Mouse (Mus musculus) lung, postnatal 0 days (tissue): Measurements from ENCODE around the gene Rims4. TPM values are rescaled to one million over a fixed set of nuclear protein-coding genes. Genes with fewer than 3 reads are reported as not detected.

Experiments used
- ATAC-seq: fragments of 200-750 bp; cut with Nextera tagmentation; 2 replicates; pipeline ENCODE4 v1.8.0; 2017; ENCODE audit warnings: moderate library complexity
- DNase-seq: peaks from one replicate; pipeline ENCODE4 v3.0.0-alpha.2; 2016; ENCODE audit warnings: low spot score
- H3K27ac ChIP-seq: fragments of 300-500 bp; sonication (generic); 2 replicates; pipeline ENCODE4 v1.5.1; 2014; ENCODE audit warnings: antibody characterized with exemption, mild to moderate bottlenecking, low read length, mixed read lengths
- H3K27me3 ChIP-seq: fragments of 300-500 bp; sonication (generic); replicated peaks from 2 replicates; pipeline ENCODE4 v1.6.1; 2014; ENCODE audit warnings: low read length, mixed read lengths; ENCODE audit not compliant: insufficient read depth
- H3K36me3 ChIP-seq: fragments of 300-500 bp; sonication (generic); 2 replicates; pipeline ENCODE4 v1.6.1; 2014; ENCODE audit warnings: low read length, mixed read lengths; ENCODE audit not compliant: insufficient read depth
- H3K4me1 ChIP-seq: fragments of 300-500 bp; sonication (generic); 2 replicates; pipeline ENCODE4 v1.6.1; 2014; ENCODE audit warnings: antibody characterized with exemption, low read depth, low read length, mixed read lengths; ENCODE audit not compliant: insufficient read depth
- H3K4me2 ChIP-seq: fragments of 300-500 bp; sonication (generic); replicated peaks from 2 replicates; pipeline ENCODE4 v1.6.1; 2014; ENCODE audit warnings: low read depth, mild to moderate bottlenecking, low read length, moderate library complexity, mixed read lengths
- H3K4me3 ChIP-seq: fragments of 300-500 bp; sonication (generic); 2 replicates; pipeline ENCODE4 v1.5.1; 2014; ENCODE audit warnings: low read depth, low read length
- H3K9ac ChIP-seq: fragments of 300-500 bp; sonication (generic); replicated peaks from 2 replicates; pipeline ENCODE4 v1.6.1; 2014; ENCODE audit warnings: low read depth, mild to moderate bottlenecking
- H3K9me3 ChIP-seq: fragments of 300-500 bp; sonication (generic); 2 replicates; pipeline ENCODE4 v1.6.1; 2016; ENCODE audit warnings: low read length, mixed read lengths
- CTCF ChIP-seq: IDR thresholded peaks from 2 replicates; pipeline ENCODE4 v1.5.1; 2016; ENCODE audit warnings: antibody characterized with exemption, mild to moderate bottlenecking
- EP300 ChIP-seq: IDR thresholded peaks from 2 replicates; pipeline ENCODE4 v1.6.1; 2016; ENCODE audit warnings: antibody characterized with exemption, mild to moderate bottlenecking, control low read depth
- WGBS: fragments of 180-500 bp; shearing (Covaris S2); extraction: QIAGEN DNeasy Blood & Tissue Kit; methylation state at CpG from one replicate; pipeline ENCODE4 v1.1.7; 2014; 5-methylcytosine and 5-hydroxymethylcytosine counted together
- polyA plus RNA-seq: library from polyadenylated mRNA; unstranded; fragments of >200 nt; fragmentation: Nextera tagmentation; extraction: Ambion mirVana; gene quantifications from 2 replicates; pipeline ENCODE4 v1.2.1, GENCODE M21; 2015

Gene Rims4
- polyA plus RNA-seq, 1 experiment from 2014 or later: 0.06 TPM

DNA sequence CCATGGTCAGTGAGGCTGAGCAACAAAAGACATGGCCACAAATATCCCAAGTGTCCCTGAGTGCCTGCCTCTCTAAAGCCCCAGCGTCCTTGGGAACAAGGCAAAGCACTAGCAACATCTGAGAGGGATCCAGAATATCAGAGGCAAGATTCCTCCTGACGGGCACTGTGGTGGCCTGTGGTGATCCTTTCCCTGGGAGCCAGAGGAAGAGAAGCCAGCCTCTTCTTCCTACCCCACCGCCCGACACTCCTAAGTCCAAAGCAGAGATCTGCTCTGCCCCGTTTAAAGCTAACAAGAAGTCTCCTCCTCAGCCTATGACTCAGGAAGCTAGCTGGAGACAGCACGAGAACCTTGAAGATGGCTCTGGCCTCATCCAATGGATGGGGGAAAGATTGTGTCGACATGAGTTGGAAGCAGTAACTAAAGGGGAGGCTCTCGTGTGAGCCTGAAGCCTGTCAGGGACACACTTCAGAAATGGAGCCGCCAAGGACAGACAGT is 3.1 kb downstream of the Rims4 start:
- Histone ChIP-seq H3K27me3 (peaks cover 58% of the 10 kb centered on the region), H3K27ac (no peak overlapping the region), H3K36me3 (no peaks in the 10 kb centered on the region), H3K9me3 (no peaks in the 10 kb centered on the region), H3K4me1 (no peaks in the 10 kb centered on the region), H3K9ac (no peak overlapping the region), H3K4me2 (no peak overlapping the region), H3K4me3 (no peak overlapping the region)
- no peak for TF ChIP-seq CTCF
- no peak for TF ChIP-seq EP300
- WGBS: 49% methylated on average over 9 of the region's 9 CpGs
- DNase-seq: peak; percentile 24
- no peak for ATAC-seq

DNA sequence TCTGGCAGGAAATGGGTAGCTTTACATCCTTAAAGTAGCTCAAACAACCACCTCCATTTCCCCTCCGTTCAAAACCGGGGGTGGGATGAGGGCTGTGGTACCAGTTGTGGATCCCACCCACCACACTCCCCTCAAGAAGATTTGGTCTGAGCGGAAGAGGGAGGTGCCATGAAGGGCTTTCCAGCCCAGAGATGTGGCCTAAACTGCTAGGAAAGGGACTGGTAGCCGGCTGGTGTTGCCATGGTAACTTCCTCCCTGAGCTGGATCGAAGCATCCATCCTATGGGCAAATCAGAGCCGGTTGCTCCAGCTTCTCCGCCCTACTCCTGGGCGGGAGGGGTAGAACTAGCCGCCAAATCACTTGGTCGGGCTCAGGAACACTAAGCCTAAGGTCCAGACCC is 4.4 kb downstream of the Rims4 start:
- Histone ChIP-seq H3K27ac (no peak overlapping the region), H3K4me2 (no peak overlapping the region), H3K4me1 (no peaks in the 10 kb centered on the region), H3K4me3 (no peak overlapping the region), H3K27me3 (peaks cover 45% of the 10 kb centered on the region), H3K9ac (no peak overlapping the region), H3K9me3 (no peaks in the 10 kb centered on the region), H3K36me3 (no peaks in the 10 kb centered on the region)
- no peak for ATAC-seq
- WGBS: 6% methylated on average over 10 of the region's 10 CpGs
- TF ChIP-seq EP300 (no peak), CTCF (no peak)
- DNase-seq: no peak

DNA sequence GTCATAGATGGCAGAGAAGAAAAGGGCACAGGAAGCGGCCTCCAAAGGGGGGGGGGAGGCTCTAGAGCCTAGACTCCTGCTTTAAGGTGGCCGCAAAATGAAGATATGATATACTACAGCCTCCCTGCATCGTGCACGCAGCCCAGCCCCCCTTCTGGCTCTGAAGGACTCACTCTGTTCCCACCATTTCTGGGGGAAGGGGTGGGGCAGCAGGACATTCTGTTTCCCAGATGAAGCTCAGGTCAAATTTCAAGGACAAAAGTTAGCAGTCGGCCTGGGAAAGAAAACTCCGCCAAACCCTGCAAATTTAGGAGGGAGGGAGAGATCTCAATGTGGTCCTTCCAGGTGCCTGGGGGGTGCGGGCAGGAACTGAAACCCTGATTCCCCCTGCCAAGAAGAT is 4.8 kb downstream of the Rims4 start:
- 27% methylated on average over 7 of the region's 7 CpGs for WGBS
- Histone ChIP-seq H3K27me3 (peaks cover 42% of the 10 kb centered on the region), H3K4me2 (no peak overlapping the region), H3K4me3 (no peak overlapping the region), H3K27ac (no peak overlapping the region), H3K9me3 (no peaks in the 10 kb centered on the region), H3K9ac (no peak overlapping the region), H3K4me1 (no peaks in the 10 kb centered on the region), H3K36me3 (no peaks in the 10 kb centered on the region)
- TF ChIP-seq EP300: no peak
- TF ChIP-seq CTCF: no peak
- ATAC-seq: no peak
- no peak for DNase-seq

DNA sequence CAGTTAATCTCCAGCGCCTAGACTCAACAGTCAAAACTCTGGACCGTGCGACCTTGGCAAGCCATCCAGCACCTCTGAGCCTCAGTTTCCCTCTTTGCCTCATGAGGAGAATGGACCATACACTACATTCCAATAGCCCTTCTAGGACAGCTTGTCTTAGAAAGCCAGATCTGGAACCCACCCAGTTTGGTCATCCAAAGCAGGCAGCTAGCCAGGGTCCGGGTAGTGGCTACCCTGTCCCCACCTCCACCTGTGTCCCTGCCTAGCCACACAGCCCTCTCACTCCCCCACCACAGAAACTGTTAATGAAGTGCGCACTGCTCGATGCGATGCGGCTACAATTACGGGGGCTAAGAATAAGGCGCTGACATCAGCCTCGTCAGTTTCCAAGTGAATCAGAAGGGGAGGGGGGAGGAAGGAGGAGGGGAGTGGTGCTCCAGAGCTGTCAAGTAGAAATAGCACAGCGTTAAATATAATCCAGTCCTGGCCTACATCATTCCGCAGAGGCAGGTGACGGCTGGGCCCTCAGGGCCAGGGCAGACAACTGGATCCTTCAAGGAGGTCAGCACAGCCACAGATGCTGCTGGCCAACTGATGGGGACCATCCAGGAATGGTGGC is 6.5 kb downstream of the Rims4 start:
- no peaks in the 10 kb centered on the region for H3K36me3 ChIP-seq
- no peak for ATAC-seq
- H3K4me2 ChIP-seq: no peak overlapping the region
- no peaks in the 10 kb centered on the region for H3K9me3 ChIP-seq
- H3K27me3 ChIP-seq: peaks cover 27% of the 10 kb centered on the region; the same call in 1 of the 2 replicates
- no peaks in the 10 kb centered on the region for H3K4me1 ChIP-seq
- no peak overlapping the region for H3K9ac ChIP-seq
- no peak overlapping the region for H3K27ac ChIP-seq
- TF ChIP-seq CTCF (no peak), EP300 (no peak)
- WGBS: 69% methylated on average over 14 of the region's 14 CpGs
- no peak for DNase-seq
- no peak overlapping the region for H3K4me3 ChIP-seq

DNA sequence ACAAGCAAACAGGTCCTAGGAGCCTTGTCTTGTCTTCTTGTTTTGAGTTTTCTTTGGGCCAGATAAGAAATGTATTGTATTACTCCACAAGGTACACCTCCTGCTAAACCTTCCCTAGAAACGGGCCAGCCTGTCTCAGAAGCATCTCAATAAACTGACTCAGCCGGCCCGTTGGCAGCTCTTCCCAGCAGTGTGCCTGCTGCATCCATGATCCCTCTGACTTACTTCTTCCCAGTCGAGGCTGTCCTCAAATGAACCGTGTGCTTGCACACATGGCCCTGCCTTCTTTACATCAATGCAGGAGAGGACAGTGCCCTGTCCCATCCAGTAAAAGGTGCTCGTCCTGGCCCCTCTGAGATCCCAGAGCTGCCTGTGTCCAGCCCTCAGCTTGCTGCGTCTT is 8.9 kb downstream of the Rims4 start:
- Histone ChIP-seq H3K4me3 (no peak overlapping the region), H3K36me3 (no peaks in the 10 kb centered on the region), H3K4me1 (no peaks in the 10 kb centered on the region), H3K27ac (no peak overlapping the region), H3K27me3 (peaks cover 12% of the 10 kb centered on the region; the same call in 1 of the 2 replicates), H3K9me3 (no peaks in the 10 kb centered on the region), H3K9ac (no peak overlapping the region), H3K4me2 (no peak overlapping the region)
- WGBS: 67% methylated on average over 7 of the region's 7 CpGs
- no peak for DNase-seq
- TF ChIP-seq EP300 (no peak), CTCF (no peak)
- ATAC-seq: no peak

DNA sequence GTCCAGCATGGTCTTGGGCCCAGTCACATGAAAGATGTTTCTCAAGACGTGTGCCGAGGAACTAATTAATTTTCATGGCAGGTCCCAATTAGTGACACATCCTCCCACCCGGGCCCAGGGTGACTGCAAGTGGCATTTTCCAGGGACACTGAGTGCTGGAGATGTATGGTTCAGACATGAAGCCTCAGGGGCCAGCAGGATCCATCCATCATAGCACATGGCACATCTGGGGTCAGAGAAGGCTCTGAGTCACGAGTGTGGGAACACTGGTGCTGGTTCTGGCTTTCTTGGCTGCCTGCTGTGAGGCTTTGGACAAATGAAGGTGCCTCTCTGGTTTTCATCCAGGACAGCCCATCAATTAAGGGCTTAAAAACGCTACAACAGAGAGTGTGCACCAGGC is 11.4 kb downstream of the Rims4 start:
- H3K4me3 ChIP-seq: no peak overlapping the region
- no peak for ATAC-seq
- WGBS: 48% methylated on average over 5 of the region's 5 CpGs

More for the DNA sequence above, 11.4 kb downstream of the Rims4 start:
- Histone ChIP-seq H3K9me3 (no peaks in the 10 kb centered on the region), H3K27me3 (no peaks in the 10 kb centered on the region), H3K4me1 (no peaks in the 10 kb centered on the region), H3K4me2 (no peak overlapping the region), H3K27ac (no peak overlapping the region), H3K9ac (no peak overlapping the region), H3K36me3 (no peaks in the 10 kb centered on the region)
- DNase-seq: no peak
- TF ChIP-seq EP300: no peak
- no peak for TF ChIP-seq CTCF
